Mouse (Mus musculus) liver, embryonic 14.5 days (tissue): ENCODE data around the gene Sulf2.

Experiments
- CTCF ChIP-seq: IDR thresholded peaks from 2 replicates; pipeline ENCODE4 v1.5.1; 2016; ENCODE audit warnings: antibody characterized with exemption, low read depth, control low read depth
- EP300 ChIP-seq: IDR thresholded peaks from 2 replicates; pipeline ENCODE4 v1.6.1; 2016; ENCODE audit warnings: antibody characterized with exemption, low read depth

DNA sequence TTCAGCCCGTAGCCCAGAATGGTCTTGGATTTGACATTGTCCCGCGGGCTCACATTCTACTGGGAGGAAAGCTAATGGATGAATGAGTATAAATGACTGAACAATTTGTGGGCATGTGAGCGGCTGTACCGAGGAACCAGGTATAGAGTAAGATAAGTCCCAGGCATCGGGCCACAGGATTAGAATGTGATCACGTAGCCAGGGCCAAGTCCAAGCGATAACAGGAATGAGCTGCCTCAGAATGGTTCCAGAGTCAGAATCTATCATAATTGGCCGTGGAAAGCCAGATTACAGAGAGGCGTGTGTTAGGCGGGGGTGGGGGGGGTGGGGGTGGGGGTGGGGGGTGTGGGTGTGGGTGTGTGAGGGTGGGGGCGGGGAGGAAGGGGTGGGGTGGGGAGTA lies 48.2 kb upstream of the Sulf2 start:
- TF ChIP-seq CTCF: no peak
- TF ChIP-seq EP300: no peak
